Mouse (Mus musculus): ENCODE results near the gene Tnk1. TPM values are rescaled to one million over a fixed set of nuclear protein-coding genes. Genes with fewer than 3 reads are reported as not detected.
A peak's percentile ranks its signal among the peaks of the same experiment; 100 is the strongest.

Tnk1 gene
- 0.57 and 1.4 TPM in 2 replicates for polyA plus RNA-seq (2016; fragmentation: Nextera tagmentation; extraction: Ambion mirVana)

GRCm38 (mm10) chr11:69858113-69858998, at the start of gene Tnk1:
Gene Tnk1 (minus strand): TSS chr11:69858730.
- no peak within 1 kb of the TSS for H3K4me3 ChIP-seq
- no peak for ATAC-seq (ENCODE audit: low FRiP score)
- peaks cover 32% of the 10 kb centered on the region for H3K27me3 ChIP-seq
- H3K9ac ChIP-seq = no peak within 1 kb of the TSS
- no peak within 1 kb of the TSS for H3K27ac ChIP-seq
- 23% methylated on average over 30 of the region's 30 CpGs for WGBS
- H3K4me2 ChIP-seq (replicated peaks) = no peak within 1 kb of the TSS; the same call in 1 of the 2 replicates
- no peaks in the 10 kb centered on the region for H3K36me3 ChIP-seq
- no peaks in the 10 kb centered on the region for H3K9me3 ChIP-seq (replicated peaks)
- H3K4me1 ChIP-seq = peaks cover 4% of the 10 kb centered on the region; the same call in 1 of the 2 replicates

- H3K4me2 ChIP-seq (replicated peaks) = no peak overlapping the region
- H3K9ac ChIP-seq = no peak overlapping the region
- ATAC-seq (ENCODE audit: low FRiP score) = no peak
- WGBS = 95% methylated on average over 9 of the region's 9 CpGs
- no peak overlapping the region for H3K27ac ChIP-seq
- peaks cover 57% of the 10 kb centered on the region for H3K36me3 ChIP-seq
- H3K4me3 ChIP-seq = no peak overlapping the region
- H3K27me3 ChIP-seq = no peaks in the 10 kb centered on the region
- H3K4me1 ChIP-seq = peaks cover 22% of the 10 kb centered on the region
- H3K9me3 ChIP-seq (replicated peaks) = no peaks in the 10 kb centered on the region
Observed at GRCm38 (mm10) chr11:69904311-69904710, 45.8 kb upstream of the Tnk1 start.

- Histone ChIP-seq H3K27ac (no peak overlapping the region), H3K4me2 (replicated peaks) (peak overlapping the region; percentile 96), H3K4me1 (peaks cover 35% of the 10 kb centered on the region), H3K9me3 (replicated peaks) (no peaks in the 10 kb centered on the region), H3K4me3 (peak overlapping the region; percentile 93), H3K9ac (peak overlapping the region; percentile 97; the same call in 1 of the 2 replicates), H3K27me3 (no peaks in the 10 kb centered on the region), H3K36me3 (peaks cover 44% of the 10 kb centered on the region)
- 88% methylated on average over 13 of the region's 13 CpGs for WGBS
- no peak for ATAC-seq (ENCODE audit: low FRiP score)
Observed at GRCm38 (mm10) chr11:69902972-69903371, 44.4 kb upstream of the Tnk1 start.

GRCm38 (mm10) chr11:69901993-69902392, 43.5 kb upstream of the Tnk1 start:
- ATAC-seq (ENCODE audit: low FRiP score) = peak; percentile 0; the same call in 1 of the 2 replicates
- Histone ChIP-seq H3K27ac (peak overlapping the region; percentile 89), H3K9me3 (replicated peaks) (no peaks in the 10 kb centered on the region), H3K27me3 (no peaks in the 10 kb centered on the region), H3K9ac (peak overlapping the region; percentile 97), H3K4me1 (peaks cover 35% of the 10 kb centered on the region), H3K36me3 (peaks cover 34% of the 10 kb centered on the region), H3K4me2 (replicated peaks) (peak overlapping the region; percentile 96), H3K4me3 (peak overlapping the region; percentile 93)
- WGBS = under 1% methylated on average over 32 of the region's 39 CpGs

GRCm38 (mm10) chr11:69901406-69901846, 42.9 kb upstream of the Tnk1 start:
- Histone ChIP-seq H3K4me3 (peak overlapping the region; percentile 93), H3K4me2 (replicated peaks) (peak overlapping the region; percentile 96), H3K4me1 (peaks cover 35% of the 10 kb centered on the region), H3K27me3 (no peaks in the 10 kb centered on the region), H3K27ac (peak overlapping the region; percentile 89), H3K36me3 (peaks cover 28% of the 10 kb centered on the region), H3K9me3 (replicated peaks) (no peaks in the 10 kb centered on the region), H3K9ac (peak overlapping the region; percentile 97)
- under 1% methylated on average over 42 of the region's 42 CpGs for WGBS
- ATAC-seq (ENCODE audit: low FRiP score) = peak; percentile 71

- Histone ChIP-seq H3K27ac (peak within 1 kb of the TSS; percentile 89), H3K4me3 (peak within 1 kb of the TSS; percentile 93), H3K9me3 (replicated peaks) (no peaks in the 10 kb centered on the region), H3K4me1 (peaks cover 35% of the 10 kb centered on the region), H3K9ac (peak within 1 kb of the TSS; percentile 97), H3K4me2 (replicated peaks) (peak within 1 kb of the TSS; percentile 96), H3K36me3 (peaks cover 22% of the 10 kb centered on the region), H3K27me3 (no peaks in the 10 kb centered on the region)
- ATAC-seq (ENCODE audit: low FRiP score) = peak; percentile 95
- WGBS = under 1% methylated on average over 38 of the region's 38 CpGs
Observed at GRCm38 (mm10) chr11:69900471-69901405, 42.2 kb upstream of the Tnk1 start, which contains the start of the genes 2810408A11Rik and Neurl4. Gene 2810408A11Rik (minus strand): TSS chr11:69900987. Gene Neurl4 (plus strand): TSS chr11:69901072.

DNA sequence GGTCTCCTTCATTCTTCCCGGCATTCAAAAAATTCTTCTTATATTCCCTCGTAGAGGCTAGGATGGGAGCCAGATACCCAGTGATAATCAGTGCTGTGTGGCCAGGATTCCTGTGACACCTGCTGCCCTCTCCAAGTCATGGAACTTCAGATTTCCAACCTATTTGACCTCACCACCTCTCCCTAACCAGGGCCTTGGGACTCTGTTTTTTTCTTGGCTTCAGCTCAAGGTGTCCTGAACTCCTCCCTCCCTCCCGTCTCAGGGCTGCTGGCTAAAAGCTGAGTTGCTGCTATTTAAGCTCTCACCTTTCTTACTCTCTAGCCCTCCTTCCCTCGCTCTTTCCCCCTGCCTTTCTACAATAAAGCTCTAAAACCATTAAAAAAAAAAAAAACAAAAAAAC, 41.3 kb upstream of the Tnk1 start:
- Histone ChIP-seq H3K4me1 (peaks cover 35% of the 10 kb centered on the region), H3K9ac (peak overlapping the region; percentile 97), H3K36me3 (peaks cover 13% of the 10 kb centered on the region), H3K4me3 (peak overlapping the region; percentile 93), H3K27ac (no peak overlapping the region), H3K4me2 (replicated peaks) (peak overlapping the region; percentile 96), H3K9me3 (replicated peaks) (no peaks in the 10 kb centered on the region), H3K27me3 (no peaks in the 10 kb centered on the region)
- no peak for ATAC-seq (ENCODE audit: low FRiP score)
- 17% methylated on average over 4 of the region's 4 CpGs for WGBS

GRCm38 (mm10) chr11:69895291-69895690, 36.8 kb upstream of the Tnk1 start, which contains the start of gene Acap1:
Gene Acap1 (minus strand): TSS chr11:69895539.
- no peak within 1 kb of the TSS for H3K9ac ChIP-seq
- ATAC-seq (ENCODE audit: low FRiP score) = no peak
- H3K27ac ChIP-seq = no peak within 1 kb of the TSS
- 79% methylated on average over 4 of the region's 4 CpGs for WGBS
- H3K36me3 ChIP-seq = no peaks in the 10 kb centered on the region
- no peak within 1 kb of the TSS for H3K4me2 ChIP-seq (replicated peaks)
- no peaks in the 10 kb centered on the region for H3K27me3 ChIP-seq
- H3K4me3 ChIP-seq = no peak within 1 kb of the TSS
- H3K4me1 ChIP-seq = peaks cover 19% of the 10 kb centered on the region
- H3K9me3 ChIP-seq (replicated peaks) = no peaks in the 10 kb centered on the region

- no peak overlapping the region for H3K9ac ChIP-seq
- H3K27me3 ChIP-seq = no peaks in the 10 kb centered on the region
- ATAC-seq (ENCODE audit: low FRiP score) = no peak
- H3K4me2 ChIP-seq (replicated peaks) = no peak overlapping the region
- H3K9me3 ChIP-seq (replicated peaks) = no peaks in the 10 kb centered on the region
- H3K4me1 ChIP-seq = peaks cover 17% of the 10 kb centered on the region
- H3K27ac ChIP-seq = no peak overlapping the region
- no peak overlapping the region for H3K4me3 ChIP-seq
- WGBS = 86% methylated on average over 5 of the region's 5 CpGs
- H3K36me3 ChIP-seq = no peaks in the 10 kb centered on the region
Observed at GRCm38 (mm10) chr11:69894671-69895070, 36.1 kb upstream of the Tnk1 start.

GRCm38 (mm10) chr11:69891482-69891881, 33.0 kb upstream of the Tnk1 start:
- Histone ChIP-seq H3K9ac (no peak overlapping the region), H3K9me3 (replicated peaks) (no peaks in the 10 kb centered on the region), H3K36me3 (no peaks in the 10 kb centered on the region), H3K4me3 (no peak overlapping the region), H3K27me3 (no peaks in the 10 kb centered on the region), H3K27ac (no peak overlapping the region), H3K4me2 (replicated peaks) (no peak overlapping the region), H3K4me1 (no peaks in the 10 kb centered on the region)
- ATAC-seq (ENCODE audit: low FRiP score) = no peak
- WGBS = 78% methylated on average over 4 of the region's 4 CpGs

DNA sequence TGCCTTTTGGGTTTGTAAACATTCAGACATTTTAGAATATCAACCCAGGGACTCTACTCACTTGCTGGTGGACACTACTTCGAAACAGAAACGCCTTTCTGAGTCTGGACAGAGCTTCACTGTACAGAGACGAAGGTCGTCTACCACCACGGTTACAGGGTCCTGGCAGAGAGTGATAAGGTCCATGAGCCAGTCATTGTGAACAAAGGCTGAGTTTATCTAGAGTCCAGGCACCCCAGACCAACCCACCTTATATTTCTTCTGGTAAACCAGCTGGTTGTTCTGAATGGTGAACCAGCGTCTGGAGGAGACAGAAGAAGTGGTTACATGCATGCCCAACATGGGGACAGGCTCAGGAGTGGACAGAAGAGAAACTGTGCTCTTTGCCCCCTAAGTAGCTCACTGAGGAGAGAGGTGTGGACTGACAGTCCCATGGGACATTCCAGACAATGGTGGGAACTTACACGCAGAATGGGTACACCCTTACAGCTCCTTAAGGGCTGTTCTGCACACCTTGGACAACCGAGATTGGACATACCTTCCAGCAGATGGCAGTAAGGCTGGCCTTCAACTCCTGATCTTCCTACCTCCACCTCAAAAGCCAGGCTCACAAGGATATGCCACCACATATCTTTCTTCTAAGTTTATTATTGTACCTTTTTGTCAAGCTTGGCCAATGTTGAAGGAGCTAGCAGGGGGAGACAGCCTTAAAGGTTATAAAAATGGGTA, 28.5 kb upstream of the Tnk1 start:
- 75% methylated on average over 8 of the region's 8 CpGs for WGBS
- Histone ChIP-seq H3K36me3 (no peaks in the 10 kb centered on the region), H3K4me2 (replicated peaks) (no peak overlapping the region), H3K4me3 (no peak overlapping the region), H3K9ac (no peak overlapping the region), H3K4me1 (no peaks in the 10 kb centered on the region), H3K27me3 (peaks cover 6% of the 10 kb centered on the region), H3K27ac (no peak overlapping the region), H3K9me3 (replicated peaks) (no peaks in the 10 kb centered on the region)
- no peak for ATAC-seq (ENCODE audit: low FRiP score)
